Mouse (Mus musculus) hindbrain, postnatal 0 days (tissue): Measurements from ENCODE around the gene Setd3. TPM values are rescaled to one million over a fixed set of nuclear protein-coding genes. Genes with fewer than 3 reads are reported as not detected.
A peak's percentile ranks its signal among the peaks of the same experiment; 100 is the strongest.

Experiments
- ATAC-seq: fragments of 200-750 bp; cut with Nextera tagmentation; 2 replicates; pipeline ENCODE4 v1.8.0; 2017; ENCODE audit warnings: mild to moderate bottlenecking, moderate TSS enrichment, moderate library complexity
- DNase-seq: peaks from one replicate; pipeline ENCODE4 v3.0.0-alpha.2; 2015; ENCODE audit warnings: low spot score
- H3K27ac ChIP-seq: fragments of 300-500 bp; sonication (generic); 2 replicates; pipeline ENCODE4 v1.5.1; 2014; ENCODE audit warnings: mild to moderate bottlenecking
- H3K27me3 ChIP-seq: fragments of 300-500 bp; sonication (generic); 2 replicates; pipeline ENCODE4 v1.6.1; 2014; ENCODE audit warnings: low read length, mixed read lengths; ENCODE audit not compliant: insufficient read depth
- H3K36me3 ChIP-seq: fragments of 300-500 bp; sonication (generic); 2 replicates; pipeline ENCODE4 v1.6.1; 2014; ENCODE audit warnings: low read length, mixed read lengths; ENCODE audit not compliant: insufficient read depth
- H3K4me1 ChIP-seq: fragments of 300-500 bp; sonication (generic); 2 replicates; pipeline ENCODE4 v1.6.1; 2014; ENCODE audit warnings: antibody characterized with exemption, low read length, mixed read lengths; ENCODE audit not compliant: insufficient read depth
- H3K4me2 ChIP-seq: fragments of 300-500 bp; sonication (generic); 2 replicates; pipeline ENCODE4 v1.6.1; 2014; ENCODE audit warnings: low read depth, mild to moderate bottlenecking, low read length, moderate library complexity, mixed read lengths
- H3K4me3 ChIP-seq: fragments of 300-500 bp; sonication (generic); 2 replicates; pipeline ENCODE4 v1.5.1; 2014; ENCODE audit warnings: low read length
- H3K9ac ChIP-seq: fragments of 300-500 bp; sonication (generic); replicated peaks from 2 replicates; pipeline ENCODE4 v1.6.1; 2014; ENCODE audit warnings: mild to moderate bottlenecking, low read length, moderate library complexity, mixed read lengths
- H3K9me3 ChIP-seq: fragments of 300-500 bp; sonication (generic); 2 replicates; pipeline ENCODE4 v1.6.1; 2016; ENCODE audit warnings: low read length, mixed read lengths
- CTCF ChIP-seq: IDR thresholded peaks from 2 replicates; pipeline ENCODE4 v1.5.1; 2016; ENCODE audit warnings: antibody characterized with exemption, control low read depth, low read depth
- WGBS: fragments of 180-500 bp; shearing (Covaris S2); extraction: QIAGEN DNeasy Blood & Tissue Kit; methylation state at CpG from one replicate; pipeline ENCODE4 v1.1.7; 2014; 5-methylcytosine and 5-hydroxymethylcytosine counted together
- polyA plus RNA-seq: library from polyadenylated mRNA; unstranded; fragments of >200 nt; fragmentation: Nextera tagmentation; extraction: Ambion mirVana; gene quantifications from 2 replicates; pipeline ENCODE4 v1.2.1, GENCODE M21; 2015
- total RNA-seq: library from RNA; depleted of rRNA; stranded (reverse); fragments of >200 nt; gene quantifications from 2 replicates; pipeline ENCODE4 v1.2.3, GENCODE M21; 2014

Setd3 gene
- total and polyA plus RNA-seq, 2 experiments from 2014 or later: 61.3 to 87.1 TPM

DNA sequence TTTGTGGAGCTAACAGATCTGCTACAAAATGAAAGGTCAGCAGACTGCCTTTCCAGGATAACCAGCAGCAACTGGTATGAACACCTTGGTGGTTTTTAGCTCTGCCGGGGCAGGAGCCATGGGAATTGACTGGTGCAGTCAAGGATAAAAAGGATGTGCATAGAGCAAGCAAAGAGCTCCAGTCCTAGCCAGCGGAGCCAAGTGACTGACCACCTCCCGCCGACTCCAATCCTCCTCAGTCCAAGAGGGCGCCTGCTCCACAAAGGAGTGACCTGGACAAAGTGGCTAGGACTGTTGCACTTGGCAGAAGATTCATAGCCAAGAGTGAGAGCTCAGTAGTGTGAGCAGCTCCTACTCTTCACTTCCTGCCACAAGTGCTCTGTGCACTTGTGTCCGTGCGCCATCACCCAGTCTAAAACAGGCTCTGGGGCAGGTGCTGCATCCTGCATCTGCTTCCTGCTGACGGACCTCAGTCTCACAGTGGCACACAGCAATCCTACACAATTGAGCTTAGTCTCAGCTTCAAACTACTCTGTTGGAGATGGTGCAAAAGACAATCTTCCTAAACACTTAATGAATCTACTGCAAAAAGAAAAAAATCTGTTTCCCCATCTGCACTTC is 46.6 kb downstream of the Setd3 start:
- 79% methylated on average over 8 of the region's 8 CpGs for WGBS
- H3K9ac ChIP-seq: no peak overlapping the region

DNA sequence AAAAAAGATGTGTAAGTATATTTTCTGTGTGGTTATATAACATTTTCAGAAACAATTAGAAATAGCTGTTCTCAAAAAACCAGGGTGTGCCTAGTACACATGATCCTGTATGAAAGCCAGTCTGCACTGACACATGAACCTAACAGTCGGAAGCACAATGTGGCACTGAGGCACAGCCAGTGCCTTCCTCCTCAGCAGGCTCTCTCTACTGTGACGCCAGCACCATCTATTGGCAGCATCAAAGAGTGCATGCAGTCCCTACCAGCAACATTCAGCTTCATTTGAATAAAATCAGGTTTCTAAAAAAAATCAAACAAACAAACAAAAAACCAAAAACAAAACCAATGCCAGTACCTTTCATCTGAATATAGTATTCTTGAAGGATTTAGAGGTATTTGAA is 57.8 kb downstream of the Setd3 start:
- Histone ChIP-seq H3K9ac (no peak overlapping the region), H3K9me3 (no peaks in the 10 kb centered on the region), H3K27ac (no peak overlapping the region), H3K4me2 (no peak overlapping the region), H3K27me3 (no peaks in the 10 kb centered on the region), H3K36me3 (peaks cover 5% of the 10 kb centered on the region; the same call in 1 of the 2 replicates), H3K4me1 (peaks cover 11% of the 10 kb centered on the region; the same call in 1 of the 2 replicates), H3K4me3 (no peak overlapping the region)
- TF ChIP-seq CTCF: peak; percentile 95
- DNase-seq (peak; percentile 88), ATAC-seq (peak; percentile 73)
- WGBS: 2% methylated on average over 2 of the region's 2 CpGs

More for the DNA sequence above, 46.6 kb downstream of the Setd3 start:
- H3K36me3 ChIP-seq: peaks cover 4% of the 10 kb centered on the region; the same call in 1 of the 2 replicates
- TF ChIP-seq CTCF: no peak
- H3K4me3 ChIP-seq: no peak overlapping the region
- H3K4me1 ChIP-seq: no peaks in the 10 kb centered on the region
- no peak overlapping the region for H3K27ac ChIP-seq
- no peaks in the 10 kb centered on the region for H3K9me3 ChIP-seq
- no peak for ATAC-seq
- no peak for DNase-seq
- no peaks in the 10 kb centered on the region for H3K27me3 ChIP-seq
- H3K4me2 ChIP-seq: no peak overlapping the region

DNA sequence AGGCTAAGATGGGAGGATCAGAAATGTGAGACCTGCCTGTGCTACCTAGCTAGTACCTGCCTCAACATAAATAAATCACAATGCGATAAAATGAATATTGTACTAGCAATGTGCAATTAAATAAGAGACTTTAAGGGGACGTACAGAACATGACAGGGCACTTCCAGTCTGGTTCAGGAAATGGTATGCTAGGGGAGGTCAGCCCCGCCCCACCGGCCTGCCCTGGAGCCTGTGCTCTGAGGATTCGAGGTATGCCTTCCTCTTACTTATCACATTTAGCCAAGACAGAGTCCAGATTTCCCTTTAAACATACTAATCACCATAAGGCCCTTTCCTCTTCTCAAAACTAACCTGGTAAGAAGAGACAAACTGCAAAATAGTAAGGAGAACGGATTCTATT is 58.7 kb downstream of the Setd3 start:
- 83% methylated on average over 6 of the region's 6 CpGs for WGBS
- H3K4me3 ChIP-seq: no peak overlapping the region
- TF ChIP-seq CTCF: no peak

DNA sequence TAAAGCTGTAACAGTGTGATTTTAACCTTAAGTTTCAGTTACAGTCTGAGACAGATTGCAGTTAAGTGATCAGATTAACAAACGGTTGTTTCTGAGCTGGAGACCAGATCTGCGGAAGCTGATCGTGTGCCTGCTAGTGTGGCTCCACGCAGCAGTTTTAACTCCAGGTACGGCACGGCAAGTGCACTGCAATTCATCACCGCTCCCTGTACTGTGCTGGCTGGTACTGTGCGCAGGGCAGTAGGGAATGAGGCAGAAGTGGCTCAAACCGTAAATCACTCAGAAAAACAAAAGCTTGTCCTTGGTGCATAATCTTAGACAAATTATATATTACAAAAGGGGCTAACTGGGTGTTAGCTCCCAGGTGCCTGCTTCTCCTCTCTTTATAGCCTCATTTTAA is 59.2 kb downstream of the Setd3 start:
- no peak for TF ChIP-seq CTCF
- Histone ChIP-seq H3K4me2 (no peak overlapping the region), H3K9ac (no peak overlapping the region), H3K27me3 (no peaks in the 10 kb centered on the region), H3K4me3 (no peak overlapping the region), H3K36me3 (peaks cover 5% of the 10 kb centered on the region; the same call in 1 of the 2 replicates), H3K9me3 (no peaks in the 10 kb centered on the region), H3K27ac (no peak overlapping the region), H3K4me1 (peaks cover 11% of the 10 kb centered on the region; the same call in 1 of the 2 replicates)
- no peak for DNase-seq
- WGBS: 56% methylated on average over 9 of the region's 9 CpGs
- ATAC-seq: no peak

More for the DNA sequence above, 58.7 kb downstream of the Setd3 start:
- Histone ChIP-seq H3K9ac (no peak overlapping the region), H3K27ac (no peak overlapping the region), H3K36me3 (peaks cover 5% of the 10 kb centered on the region; the same call in 1 of the 2 replicates), H3K9me3 (no peaks in the 10 kb centered on the region), H3K27me3 (no peaks in the 10 kb centered on the region), H3K4me1 (peaks cover 11% of the 10 kb centered on the region; the same call in 1 of the 2 replicates), H3K4me2 (no peak overlapping the region)
- ATAC-seq (no peak), DNase-seq (no peak)

GRCm38 (mm10) chr12:108118902-108119531 is 60.1 kb downstream of the Setd3 start:
- peak overlapping the region; percentile 45; the same call in 1 of the 2 replicates for H3K27ac ChIP-seq
- 19% methylated on average over 19 of the region's 19 CpGs for WGBS
- DNase-seq (peak; percentile 56), ATAC-seq (peak; percentile 47; the same call in 1 of the 2 replicates)
- TF ChIP-seq CTCF: peak; percentile 37
- H3K36me3 ChIP-seq: peaks cover 5% of the 10 kb centered on the region; the same call in 1 of the 2 replicates
- no peaks in the 10 kb centered on the region for H3K27me3 ChIP-seq
- peak overlapping the region; percentile 35; the same call in 1 of the 2 replicates for H3K9ac ChIP-seq
- H3K4me2 ChIP-seq: peak overlapping the region; percentile 47
- H3K4me1 ChIP-seq: peaks cover 11% of the 10 kb centered on the region; the same call in 1 of the 2 replicates
- H3K4me3 ChIP-seq: 0 out of 2 replicates have a peak overlapping the region, but pooled peaks have one; percentile 6
- no peaks in the 10 kb centered on the region for H3K9me3 ChIP-seq

GRCm38 (mm10) chr12:108118503-108118901 is 60.6 kb downstream of the Setd3 start:
- Histone ChIP-seq H3K9me3 (no peaks in the 10 kb centered on the region), H3K4me1 (peaks cover 11% of the 10 kb centered on the region; the same call in 1 of the 2 replicates), H3K36me3 (peaks cover 5% of the 10 kb centered on the region; the same call in 1 of the 2 replicates), H3K4me2 (peak overlapping the region; percentile 47), H3K27me3 (no peaks in the 10 kb centered on the region), H3K27ac (0 out of 2 replicates have a peak overlapping the region, but pooled peaks have one; percentile 45), H3K9ac (peak overlapping the region; percentile 5; the same call in 1 of the 2 replicates), H3K4me3 (no peak overlapping the region)
- WGBS: 43% methylated on average over 10 of the region's 10 CpGs
- DNase-seq (no peak), ATAC-seq (peak; percentile 21; the same call in 1 of the 2 replicates)
- no peak for TF ChIP-seq CTCF
